Comparison of ENCODE assay signal across 9 mouse cellular contexts in genomic region chr5:26282282-26282681, GRCm38 (mm10). TPM values are rescaled to one million over a fixed set of nuclear protein-coding genes. Genes with fewer than 3 reads are reported as not detected.
DNase-seq lines count a peak whose midpoint lies in the region; ATAC-seq and TF ChIP-seq lines count a peak whose summit lies in the region.
"Had no signal": no experiment of that assay in that cellular context is flagged by ENCODE, and none has a peak within 500 bp of the region (broad histone marks: within the 10 kb centered on the region; RNA-seq: fewer than 3 reads in every experiment).

No protein-coding gene starts in this region.

- peak; percentile 55 for TF ChIP-seq CTCF in gastrocnemius, adult 2 months (IDR thresholded peaks at IDR 0.05)
- peak; percentile 85 for TF ChIP-seq CTCF in left cerebral cortex, adult 2 months (IDR thresholded peaks at IDR 0.05)

- no peak overlapping the region for H3K9ac ChIP-seq in embryonic facial prominence, embryonic 14.5 days (ENCODE audit: low read depth, low read length)
- H3K9ac ChIP-seq in intestine, embryonic 16.5 days (ENCODE audit: low read depth, low read length): no peak overlapping the region
- H3K9ac ChIP-seq in midbrain, embryonic 15.5 days: no peak overlapping the region
- H3K9ac ChIP-seq: limb, embryonic 15.5 days had no signal

- peak; percentile 57; the same call in 1 of the 2 replicates for ATAC-seq in embryonic facial prominence, embryonic 14.5 days (ENCODE audit: low read depth)
- peak; percentile 62 for ATAC-seq in intestine, embryonic 16.5 days
- ATAC-seq in midbrain, embryonic 15.5 days (replicated peaks): peak; percentile 75; the same call in 1 of the 2 replicates

- no peaks in the 10 kb centered on the region for H3K36me3 ChIP-seq in embryonic facial prominence, embryonic 14.5 days (ENCODE audit: control insufficient read depth, insufficient read depth, low read length)
- no peaks in the 10 kb centered on the region for H3K36me3 ChIP-seq in intestine, embryonic 16.5 days (ENCODE audit: control insufficient read depth, insufficient read depth, low read length)
- H3K36me3 ChIP-seq in midbrain, embryonic 15.5 days (replicated peaks): no peaks in the 10 kb centered on the region
- H3K36me3 ChIP-seq: limb, embryonic 15.5 days had no signal

- 2% methylated on average over 4 of the region's 4 CpGs for WGBS in embryonic facial prominence, embryonic 14.5 days
- 4% methylated on average over 4 of the region's 4 CpGs for WGBS in intestine, embryonic 16.5 days
- 6% methylated on average over 4 of the region's 4 CpGs for WGBS in midbrain, embryonic 15.5 days

- H3K9me3 ChIP-seq in embryonic facial prominence, embryonic 14.5 days (ENCODE audit: control insufficient read depth, low read length): peaks cover 4% of the 10 kb centered on the region; the same call in 1 of the 2 replicates
- no peaks in the 10 kb centered on the region for H3K9me3 ChIP-seq in intestine, embryonic 16.5 days (ENCODE audit: control insufficient read depth, low read length)
- no peaks in the 10 kb centered on the region for H3K9me3 ChIP-seq in midbrain, embryonic 15.5 days
- H3K9me3 ChIP-seq: limb, embryonic 15.5 days had no signal

- DNase-seq in gastrocnemius, adult 2 months: peak; percentile 31
- DNase-seq in gastrocnemius, postnatal 36 days: no peak
- DNase-seq in adrenal gland, postnatal 36 days: peak; percentile 71 to 75
- DNase-seq in embryonic facial prominence, embryonic 14.5 days (ENCODE audit: low spot score): peak; percentile 67
- peak; percentile 68 to 82 for DNase-seq in left cerebral cortex, adult 2 months (ENCODE audit: extremely low spot score in 1 of 2, low spot score in 2 of 2)
- peak; percentile 50 for DNase-seq in telencephalon, adult 2 months (ENCODE audit: low read depth, low spot score)

- H3K4me2 ChIP-seq in embryonic facial prominence, embryonic 14.5 days (ENCODE audit: low read depth, low read length): no peak overlapping the region
- no peak overlapping the region for H3K4me2 ChIP-seq in intestine, embryonic 16.5 days (ENCODE audit: low read depth, low read length)
- H3K4me2 ChIP-seq in midbrain, embryonic 15.5 days: no peak overlapping the region
- H3K4me2 ChIP-seq: limb, embryonic 15.5 days had no signal

- H3K4me1 ChIP-seq in embryonic facial prominence, embryonic 14.5 days (ENCODE audit: control insufficient read depth, insufficient read depth, low read length): no peaks in the 10 kb centered on the region
- no peaks in the 10 kb centered on the region for H3K4me1 ChIP-seq in intestine, embryonic 16.5 days (ENCODE audit: control insufficient read depth, insufficient read depth, low read length)
- H3K4me1 ChIP-seq in midbrain, embryonic 15.5 days: no peaks in the 10 kb centered on the region
- H3K4me1 ChIP-seq: limb, embryonic 15.5 days had no signal

- H3K27ac ChIP-seq in gastrocnemius, adult 2 months: no peak overlapping the region
- no peak overlapping the region for H3K27ac ChIP-seq in embryonic facial prominence, embryonic 14.5 days (replicated peaks; ENCODE audit: low read depth, low read length)
- no peak overlapping the region for H3K27ac ChIP-seq in intestine, embryonic 16.5 days (ENCODE audit: low read length)
- no peak overlapping the region for H3K27ac ChIP-seq in left cerebral cortex, adult 2 months
- no peak overlapping the region for H3K27ac ChIP-seq in midbrain, embryonic 15.5 days
- H3K27ac ChIP-seq: limb, embryonic 15.5 days had no signal

- no peak overlapping the region for H3K4me3 ChIP-seq in gastrocnemius, adult 2 months
- no peak overlapping the region for H3K4me3 ChIP-seq in embryonic facial prominence, embryonic 14.5 days (ENCODE audit: low read depth, low read length)
- H3K4me3 ChIP-seq in intestine, embryonic 16.5 days (ENCODE audit: low read length): no peak overlapping the region
- H3K4me3 ChIP-seq in left cerebral cortex, adult 2 months: no peak overlapping the region
- H3K4me3 ChIP-seq in midbrain, embryonic 15.5 days: no peak overlapping the region
- H3K4me3 ChIP-seq: limb, embryonic 15.5 days had no signal

- no peaks in the 10 kb centered on the region for H3K27me3 ChIP-seq in embryonic facial prominence, embryonic 14.5 days (replicated peaks; ENCODE audit: control insufficient read depth, insufficient read depth, low read length)
- H3K27me3 ChIP-seq in intestine, embryonic 16.5 days (replicated peaks; ENCODE audit: control insufficient read depth, insufficient read depth, low read length): no peaks in the 10 kb centered on the region
- no peaks in the 10 kb centered on the region for H3K27me3 ChIP-seq in midbrain, embryonic 15.5 days (replicated peaks)
- H3K27me3 ChIP-seq: limb, embryonic 15.5 days had no signal

- intact Hi-C loops in gastrocnemius, adult 2 months (cut with DNase I): no loop called here
- intact Hi-C loops in gastrocnemius, postnatal 36 days (cut with DNase I): no loop called here
- intact Hi-C loops in left cerebral cortex, adult 2 months (cut with DNase I): loop anchor here (2.0 to 5.0 kb wide), 2 partner anchors 593 to 755 kb away; no protein-coding TSS in a partner anchor

RNA-seq across cellular contexts. Expression of gene Gm7361, which starts 24.8 kb away (rescaled TPM):
- total RNA-seq in gastrocnemius, adult 2 months (2021): not detected
- total RNA-seq in gastrocnemius, postnatal 36 days (2021): not detected
- under 1 TPM in 1 of 2 experiments, not detected in 1; 0.30 TPM for total RNA-seq in adrenal gland, postnatal 36 days (2021)
- polyA plus RNA-seq in embryonic facial prominence, embryonic 14.5 days (2014; fragmentation: Nextera tagmentation; extraction: Ambion mirVana): 0.22 TPM in 1 of 2 replicates, not detected in the other
- polyA plus RNA-seq in intestine, embryonic 16.5 days (2015; fragmentation: Nextera tagmentation; extraction: Ambion mirVana): not detected in 2 replicates
- total RNA-seq in left cerebral cortex, adult 2 months (2021): under 1 TPM in 1 of 2 experiments, not detected in 1; 0.19 TPM
- polyA plus RNA-seq in midbrain, embryonic 15.5 days (2015; fragmentation: Nextera tagmentation; extraction: Ambion mirVana): 0.18 and 0.46 TPM in 2 replicates
- polyA plus RNA-seq: limb, embryonic 15.5 days had no signal

Comparison
In these comparisons a context has a peak if more than half of its experiments do, and no peak if none do; other contexts are left out.
1. DNase-seq: peak in gastrocnemius, adult 2 months (single experiment), adrenal gland, postnatal 36 days (2 of 2), embryonic facial prominence, embryonic 14.5 days (single experiment), left cerebral cortex, adult 2 months (2 of 2) and telencephalon, adult 2 months (single experiment); none in gastrocnemius, postnatal 36 days (0 of 2).
2. Peak in every context shown above with its lines, with median percentiles within 50 percentile points of each other: ATAC-seq.